Mouse (Mus musculus) gastrocnemius, adult 8-10 months (tissue): ENCODE results near the gene Fsd1l. TPM values are rescaled to one million over a fixed set of nuclear protein-coding genes. Genes with fewer than 3 reads are reported as not detected.
"Not testable (repeated sequence)": the region's sequence is repeated elsewhere in the genome, so short reads cannot be mapped to it uniquely, and the experiment has no call there.

Experiments used
- DNase-seq, 2 experiments: peaks; one replicate each; pipeline ENCODE4 v3.0.0; 2022; ENCODE audit warnings: low spot score in 2 of 2
- total RNA-seq, 4 experiments: library from RNA; stranded (reverse); gene quantifications; 2 replicates each; pipeline ENCODE4 v1.2.4; 2022

The Fsd1l gene
- total RNA-seq, 4 experiments from 2014 or later, result 8.4 to 10.9 (median 9.8) TPM

GRCm38 (mm10) chr4:53628924-53629323, 2.3 kb upstream of the Fsd1l start:
- peak; percentile 64 to 77 for DNase-seq

GRCm38 (mm10) chr4:53630963-53631315, 332 bp upstream of the Fsd1l start:
- DNase-seq, result no peak

GRCm38 (mm10) chr4:53632011-53632349, 709 bp downstream of the Fsd1l start:
- no peak for DNase-seq

- no peak for DNase-seq
Measured at GRCm38 (mm10) chr4:53635336-53635735, 4.1 kb downstream of the Fsd1l start.

- DNase-seq, result no peak
Measured at GRCm38 (mm10) chr4:53637269-53637909, 6.1 kb downstream of the Fsd1l start.

- DNase-seq, result no peak
Measured at GRCm38 (mm10) chr4:53638549-53639123, 7.4 kb downstream of the Fsd1l start.

- DNase-seq, result no peak
Measured at GRCm38 (mm10) chr4:53658029-53658428, 26.8 kb downstream of the Fsd1l start.

- DNase-seq, result no peak
Measured at GRCm38 (mm10) chr4:53660711-53661110, 29.4 kb downstream of the Fsd1l start.

- no peak for DNase-seq
Measured at GRCm38 (mm10) chr4:53682092-53682491, 50.8 kb downstream of the Fsd1l start.

GRCm38 (mm10) chr4:53688965-53689364, 57.7 kb downstream of the Fsd1l start:
- DNase-seq, result no peak

GRCm38 (mm10) chr4:53691418-53691817, 60.1 kb downstream of the Fsd1l start:
- no peak for DNase-seq

GRCm38 (mm10) chr4:53709166-53709565, 77.9 kb downstream of the Fsd1l start:
- DNase-seq, result not testable (repeated sequence)

GRCm38 (mm10) chr4:53710021-53710420, 78.8 kb downstream of the Fsd1l start:
- no peak for DNase-seq

GRCm38 (mm10) chr4:53710555-53711328, 79.5 kb downstream of the Fsd1l start:
- no peak for DNase-seq

- DNase-seq, result no peak
Measured at GRCm38 (mm10) chr4:53713704-53714050, 82.4 kb downstream of the Fsd1l start, which contains the start of gene Fktn. Gene Fktn, plus strand, starts transcription at chr4:53713998.

- peak; percentile 80 to 85 for DNase-seq
Measured at GRCm38 (mm10) chr4:53714051-53714814, 83.0 kb downstream of the Fsd1l start.

GRCm38 (mm10) chr4:53715977-53716376, 84.7 kb downstream of the Fsd1l start:
- DNase-seq, result peak in 1 of 2 experiments; percentile 9

GRCm38 (mm10) chr4:53717546-53717945, 86.3 kb downstream of the Fsd1l start:
- DNase-seq, result no peak

- no peak for DNase-seq
Measured at GRCm38 (mm10) chr4:53718261-53718660, 87.0 kb downstream of the Fsd1l start.

GRCm38 (mm10) chr4:53722506-53722905, 91.2 kb downstream of the Fsd1l start:
- no peak for DNase-seq

- DNase-seq, result not testable (repeated sequence)
Measured at GRCm38 (mm10) chr4:53726100-53726499, 94.8 kb downstream of the Fsd1l start.

- DNase-seq, result no peak
Measured at GRCm38 (mm10) chr4:53728121-53728520, 96.8 kb downstream of the Fsd1l start.
